Mouse (Mus musculus) B cell, adult (primary cell): Measurements from ENCODE around the gene Svop. TPM values are rescaled to one million over a fixed set of nuclear protein-coding genes. Genes with fewer than 3 reads are reported as not detected.

ENCODE experiments used
- total RNA-seq: library from RNA; stranded (reverse); gene quantifications from 4 replicates; pipeline ENCODE4 v1.2.4, GENCODE M21; 2023; ENCODE audit not compliant: inconsistent age

Gene Svop
- total RNA-seq, result not detected in 4 replicates

GRCm38 (mm10) chr5:114091057-114091807 lies at the start of gene Svop:
Svop (minus strand) TSS chr5:114091570.

GRCm38 (mm10) chr5:114130211-114130605 lies 38.8 kb upstream of the Svop start, which contains the start of gene Ung:
Ung (plus strand) TSS chr5:114130386.

GRCm38 (mm10) chr5:114127374-114128349 lies 36.3 kb upstream of the Svop start, which contains the start of gene Alkbh2:
Alkbh2 (minus strand) TSS chr5:114128218.

GRCm38 (mm10) chr5:114065161-114065560 lies 26.2 kb downstream of the Svop start, which contains the start of gene Usp30:
Usp30 (plus strand) TSS chr5:114065461.

GRCm38 (mm10) chr5:114003542-114003941 lies 87.8 kb downstream of the Svop start, which contains the start of gene Dao:
Dao (plus strand) TSS chr5:114003703.

GRCm38 (mm10) chr5:113993487-113994465 lies 97.6 kb downstream of the Svop start, which contains the start of gene Ssh1:
Ssh1 (minus strand) TSS chr5:113993894.

Other genes with a start within 250 kb of the Svop start
- 47.1 to 73.5 TPM (median 58.3 TPM) in 4 replicates for gene Coro1c, start 182.8 kb downstream of the Svop start, total RNA-seq
- gene Ssh1, start 97.7 kb downstream of the Svop start, total RNA-seq, result 64.9 to 72.2 TPM (median 68.2 TPM) in 4 replicates
- gene Dao, start 87.9 kb downstream of the Svop start, total RNA-seq, result 0.78 TPM in 1 of 4 replicates, not detected in the others
- 22.4 to 27.3 TPM (median 24.8 TPM) in 4 replicates for gene Usp30, start 26.1 kb downstream of the Svop start, total RNA-seq
- gene Alkbh2, start 36.6 kb upstream of the Svop start, total RNA-seq, result 5.0 to 7.3 TPM (median 6.5 TPM) in 4 replicates
- gene Ung, start 38.8 kb upstream of the Svop start, total RNA-seq, result 20.4 to 26.0 TPM (median 22.7 TPM) in 4 replicates
- gene Acacb, start 55.0 kb upstream of the Svop start, total RNA-seq, result 2.7 to 3.8 TPM (median 3.1 TPM) in 4 replicates
- gene Foxn4, start 182.2 kb upstream of the Svop start, total RNA-seq, result not detected in 4 replicates
- gene Myo1h, start 197.6 kb upstream of the Svop start, total RNA-seq, result 17.0 to 23.2 TPM (median 22.2 TPM) in 4 replicates